Mouse (Mus musculus): ENCODE data around the gene Sh3pxd2a.

DNA sequence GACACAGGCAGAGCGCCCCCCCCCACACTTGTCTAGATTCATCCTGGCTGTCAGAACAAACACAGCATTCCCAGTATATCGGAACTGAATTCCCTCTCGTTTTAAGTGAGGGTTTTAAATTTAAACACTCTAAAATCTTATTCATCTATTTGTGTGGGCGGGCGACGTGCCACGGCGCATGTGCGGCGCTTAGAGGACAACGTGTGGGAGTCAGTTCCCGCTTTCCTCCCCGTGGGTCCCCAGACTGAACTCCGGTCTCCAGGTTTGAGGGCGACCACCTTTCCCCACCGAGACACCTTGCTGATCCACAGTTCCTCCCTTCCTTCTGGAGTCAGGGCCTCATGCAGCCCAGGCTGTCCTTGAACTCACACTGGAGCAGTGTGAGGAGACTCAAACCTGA lies 104.2 kb downstream of the Sh3pxd2a start:
- TF ChIP-seq CTCF (IDR thresholded peaks at IDR 0.05; ENCODE audit: low read depth): no peak
- no peak for TF ChIP-seq EP300 (IDR thresholded peaks at IDR 0.05; ENCODE audit: low read depth)

Data from heart, postnatal 0 days (tissue).